Mouse (Mus musculus) ovary, postnatal 14 days (tissue): ENCODE data around the gene Zfp819.
A peak's percentile ranks its signal among the peaks of the same experiment; 100 is the strongest.

Experiments
- DNase-seq: peaks from one replicate; pipeline ENCODE4 v3.0.0; 2022; ENCODE audit warnings: low spot score

Zfp819 gene

DNA sequence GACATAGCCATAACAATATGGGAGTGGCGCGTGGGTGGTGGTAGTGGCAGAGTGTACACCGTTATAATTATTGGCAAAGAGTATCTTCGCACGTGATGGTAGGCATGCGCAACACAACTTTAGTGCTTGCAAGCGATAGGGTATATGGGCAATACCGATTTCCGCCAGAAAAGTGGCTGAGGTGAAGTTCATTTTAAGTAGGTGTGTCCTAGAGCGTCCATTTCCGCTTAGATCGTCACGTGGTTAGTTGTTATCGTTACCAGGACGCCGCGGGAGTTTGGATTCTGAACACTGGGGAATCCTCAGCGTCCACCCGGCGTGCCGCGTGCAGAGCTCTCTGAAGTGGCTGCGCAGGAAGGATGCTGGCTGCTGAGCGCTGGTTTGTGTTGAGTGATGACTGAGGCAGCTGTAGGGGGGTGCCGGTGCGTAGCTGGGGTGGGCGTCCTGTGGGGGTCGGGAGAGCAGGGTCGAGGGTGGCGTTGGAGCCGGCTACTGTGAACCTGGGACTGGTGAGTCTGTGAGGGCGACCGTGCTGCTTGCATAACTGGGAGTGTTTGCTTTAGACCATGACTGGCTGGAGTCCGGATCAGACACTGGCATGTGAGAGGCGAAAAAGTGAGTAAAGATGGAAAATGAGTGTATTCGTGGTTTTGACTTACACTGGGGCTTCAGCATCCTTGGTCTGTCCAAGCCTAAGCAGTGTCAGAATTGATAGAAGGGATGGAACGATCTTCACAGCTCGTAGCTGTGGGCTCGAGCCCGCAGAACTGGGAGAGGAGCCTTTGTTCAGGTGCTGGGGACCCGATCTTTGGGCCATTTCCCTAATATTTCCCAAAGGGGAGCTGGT is at the start of gene Zfp819:
Gene Zfp819, plus strand, starts transcription at position 274 of the 847 bp plus-strand sequence.
- peak; percentile 42 for DNase-seq

DNA sequence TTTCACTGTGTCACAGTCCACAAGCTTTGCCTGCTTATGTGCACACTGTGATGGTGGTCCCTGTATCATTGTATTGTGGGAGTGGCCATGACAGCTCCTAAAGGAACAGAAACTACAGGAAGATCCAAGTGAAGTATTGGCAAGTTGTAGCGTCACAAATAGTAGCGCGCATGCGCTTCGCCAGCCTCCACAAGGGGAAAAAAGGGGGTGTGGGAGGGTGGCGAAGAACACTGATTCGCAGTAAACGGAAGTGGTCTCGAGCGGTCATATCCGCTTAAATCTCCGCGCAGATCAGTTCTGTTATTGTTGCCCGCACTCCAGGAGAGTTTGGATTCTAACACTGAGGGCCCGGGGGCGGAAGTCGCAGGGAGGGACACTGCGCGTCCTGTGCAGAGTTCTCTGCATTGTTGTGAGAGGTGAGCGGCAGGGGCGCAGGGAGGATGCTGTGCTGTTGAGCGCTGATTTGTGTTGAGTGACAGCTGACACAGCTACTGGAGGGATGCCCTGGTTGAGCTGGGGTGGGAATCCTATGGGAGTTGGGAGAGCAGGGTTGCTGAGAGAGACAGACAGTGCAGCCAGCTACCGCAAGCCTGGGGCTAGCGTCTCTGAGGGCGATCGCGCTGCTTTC is 44.8 kb upstream of the Zfp819 start, which contains the start of gene Zfp658:
Gene Zfp658, plus strand, starts transcription at position 251 of the 628 bp plus-strand sequence.
- DNase-seq: peak; percentile 70

DNA sequence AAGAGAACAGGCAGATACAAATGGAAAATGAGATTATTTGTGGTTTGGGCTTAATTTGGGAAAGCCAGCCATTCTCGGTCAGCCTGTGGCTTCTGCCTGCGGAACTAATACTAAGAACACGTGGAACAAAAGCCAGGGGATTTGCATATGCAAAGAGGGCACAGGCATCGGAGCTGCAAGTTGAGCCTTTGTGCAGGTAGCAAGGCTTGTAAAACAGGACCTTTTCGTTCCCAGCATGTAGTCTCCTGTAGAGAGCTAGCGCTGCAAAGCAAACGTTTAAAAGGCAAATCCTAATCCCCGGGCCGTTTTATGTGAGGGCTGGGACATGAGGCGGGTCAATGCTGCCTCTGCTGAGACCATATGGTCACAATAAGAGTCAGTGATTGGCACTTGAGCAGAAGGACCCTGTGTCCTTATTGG is 44.3 kb upstream of the Zfp819 start:
- peak; percentile 4 for DNase-seq

DNA sequence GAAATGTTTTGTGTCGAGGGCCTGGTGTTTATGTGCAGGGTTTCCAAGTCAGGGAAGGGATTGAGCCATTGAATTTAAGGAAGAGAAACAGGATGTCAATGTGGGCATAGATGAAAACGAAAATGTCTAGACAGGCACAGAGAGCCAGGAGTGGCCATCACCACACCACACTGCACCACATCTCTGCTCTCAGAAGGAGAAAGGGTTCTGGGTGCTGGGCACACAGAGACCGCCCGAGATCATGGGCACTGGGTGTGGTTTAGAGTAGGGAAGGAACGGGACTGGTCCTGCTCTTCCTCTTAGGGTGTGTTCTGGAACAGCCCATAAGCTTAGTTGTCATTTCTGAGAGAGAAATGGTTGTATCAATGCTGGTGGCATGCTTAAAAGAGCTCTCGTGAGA is 43.7 kb upstream of the Zfp819 start:
- DNase-seq: no peak

DNA sequence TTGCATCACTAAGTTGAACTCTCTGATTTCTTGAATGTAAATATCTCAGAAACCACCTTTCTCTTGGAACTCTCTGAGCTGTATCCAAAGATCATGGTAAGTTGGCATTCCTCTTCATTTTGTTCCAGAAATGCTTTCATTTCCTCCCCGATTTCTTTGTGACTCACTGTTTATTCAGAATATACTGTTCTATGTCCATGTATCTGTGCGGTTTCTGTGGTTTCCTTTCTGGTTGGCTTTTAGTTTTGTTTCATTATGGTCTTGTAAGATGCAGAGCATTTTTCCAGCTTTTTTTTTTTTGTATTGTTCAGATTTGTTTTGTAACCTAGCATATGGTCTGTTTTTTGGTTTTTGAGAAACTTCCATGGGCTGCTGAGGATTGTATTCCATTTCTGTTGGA is 35.8 kb upstream of the Zfp819 start:
- DNase-seq: no peak

DNA sequence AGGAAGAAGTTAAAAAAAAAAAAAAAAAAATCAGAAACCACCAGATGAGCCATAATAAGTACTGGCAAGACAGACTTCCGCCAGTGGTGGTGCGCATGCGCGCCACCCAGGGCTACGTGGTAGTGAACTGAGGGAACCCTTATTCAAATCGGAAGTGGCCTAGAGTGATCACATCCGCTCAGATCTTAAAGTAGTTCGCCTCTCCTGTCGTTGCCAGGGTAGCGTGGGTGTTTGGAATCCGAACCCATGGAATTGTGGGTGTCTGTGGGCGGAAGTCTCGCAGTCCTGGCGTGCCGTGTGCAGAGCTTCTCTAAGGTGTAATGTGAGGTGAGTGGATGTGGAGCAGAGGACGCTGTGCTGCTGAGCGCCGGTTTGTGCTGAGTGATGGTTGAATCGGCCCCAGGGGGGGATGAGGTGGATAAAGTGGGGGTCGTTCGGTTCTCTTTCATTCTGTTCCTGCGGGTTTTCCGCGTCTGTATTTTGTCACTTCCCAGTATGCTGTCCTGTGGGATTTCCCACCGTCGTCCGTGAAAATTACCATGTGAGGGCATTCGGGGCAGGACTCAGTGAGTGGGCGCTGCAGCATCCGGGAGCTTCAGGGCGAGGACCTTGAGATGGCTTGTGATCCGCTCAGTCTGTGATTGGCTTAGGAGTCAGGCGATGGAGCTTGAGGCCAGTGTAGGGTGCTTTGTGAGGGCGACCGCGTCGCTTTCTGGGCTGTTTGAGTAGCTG is 27.4 kb upstream of the Zfp819 start, which contains the start of gene Zfp719:
Gene Zfp719, plus strand, starts transcription at position 171 of the 732 bp plus-strand sequence.
- DNase-seq: peak; percentile 74

DNA sequence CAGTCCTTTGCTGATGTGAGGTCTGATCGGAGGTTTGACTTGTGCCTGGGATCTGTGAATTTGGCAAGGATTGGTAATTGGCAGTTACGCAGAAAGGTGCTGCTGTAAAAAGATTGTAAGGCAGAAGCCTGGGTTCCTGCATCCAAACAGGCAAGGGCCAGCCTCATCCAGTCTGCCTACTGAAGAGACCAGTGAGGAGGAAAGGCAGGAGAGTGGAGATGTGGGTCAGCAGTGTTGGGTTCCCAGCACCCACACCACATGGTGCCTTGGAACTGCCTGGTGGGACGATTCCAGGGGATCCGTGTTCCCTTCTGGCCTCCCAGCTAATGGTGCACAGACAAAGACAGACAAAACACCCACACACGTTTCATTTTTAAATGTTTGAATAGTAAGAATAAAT is 26.4 kb upstream of the Zfp819 start:
- no peak for DNase-seq

DNA sequence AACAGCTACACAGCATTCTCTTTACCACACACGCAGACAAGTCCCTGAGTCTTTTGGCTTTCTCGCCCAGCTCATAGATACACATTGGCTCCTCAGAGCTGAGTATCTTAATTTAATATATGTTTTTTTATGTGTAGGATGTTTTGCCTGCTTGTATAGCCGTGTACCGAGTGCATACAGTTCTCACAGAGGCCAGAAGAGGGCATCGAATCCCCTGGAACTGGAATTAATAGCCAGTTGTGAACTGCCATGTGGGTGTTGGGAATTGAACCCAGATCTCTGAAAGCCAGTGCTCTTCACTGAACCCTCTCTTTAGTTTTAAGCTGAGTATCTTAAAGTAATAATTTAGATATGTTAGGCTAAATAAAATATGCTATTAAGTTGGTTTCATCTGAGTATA is 22.2 kb upstream of the Zfp819 start:
- no peak for DNase-seq

DNA sequence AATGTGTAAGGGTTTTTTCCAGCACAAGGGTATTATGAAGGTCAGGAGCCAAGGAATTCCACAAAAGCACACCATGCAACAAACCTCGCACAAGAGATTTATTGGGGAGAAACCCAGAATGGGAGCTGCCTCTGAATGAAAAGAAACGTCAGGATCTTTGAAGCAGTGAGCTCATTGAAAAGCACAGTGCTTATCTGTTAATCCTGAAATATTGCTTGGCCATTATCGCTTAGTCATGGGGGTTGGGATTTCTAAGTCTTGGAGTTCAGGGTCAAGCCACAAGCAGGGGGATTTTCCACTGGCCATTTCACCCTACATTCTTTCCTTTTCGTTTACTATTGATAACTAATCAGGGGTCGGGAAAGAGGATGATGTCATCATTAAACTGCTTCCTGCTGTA is 5.1 kb upstream of the Zfp819 start:
- DNase-seq: no peak

DNA sequence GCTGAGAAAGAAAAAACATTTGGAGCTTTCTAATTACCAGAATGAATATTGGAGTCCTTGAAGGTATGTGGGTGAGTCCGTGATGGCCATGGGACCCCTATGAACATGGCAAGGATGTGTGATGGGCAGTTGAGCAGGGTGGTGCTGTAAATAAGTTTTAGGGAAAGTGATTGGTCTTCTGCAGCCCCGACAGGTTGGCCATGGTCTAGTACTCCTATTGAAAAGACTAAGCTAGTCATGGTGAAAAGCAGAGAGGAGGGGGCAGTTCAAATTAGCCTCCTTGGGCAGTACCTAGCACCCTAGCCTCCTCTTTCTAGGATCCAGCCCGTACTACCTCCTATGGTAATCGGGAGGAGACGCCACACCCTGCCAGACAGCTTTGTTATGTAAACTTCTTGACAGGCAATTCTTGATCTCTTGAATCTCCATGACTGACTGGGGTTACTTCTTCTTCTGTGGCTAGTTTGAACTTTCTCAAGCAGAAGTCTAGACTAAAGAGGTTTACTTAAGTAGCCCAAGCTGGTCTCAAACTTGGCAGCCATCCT is 846 bp downstream of the Zfp819 start:
- no peak for DNase-seq

DNA sequence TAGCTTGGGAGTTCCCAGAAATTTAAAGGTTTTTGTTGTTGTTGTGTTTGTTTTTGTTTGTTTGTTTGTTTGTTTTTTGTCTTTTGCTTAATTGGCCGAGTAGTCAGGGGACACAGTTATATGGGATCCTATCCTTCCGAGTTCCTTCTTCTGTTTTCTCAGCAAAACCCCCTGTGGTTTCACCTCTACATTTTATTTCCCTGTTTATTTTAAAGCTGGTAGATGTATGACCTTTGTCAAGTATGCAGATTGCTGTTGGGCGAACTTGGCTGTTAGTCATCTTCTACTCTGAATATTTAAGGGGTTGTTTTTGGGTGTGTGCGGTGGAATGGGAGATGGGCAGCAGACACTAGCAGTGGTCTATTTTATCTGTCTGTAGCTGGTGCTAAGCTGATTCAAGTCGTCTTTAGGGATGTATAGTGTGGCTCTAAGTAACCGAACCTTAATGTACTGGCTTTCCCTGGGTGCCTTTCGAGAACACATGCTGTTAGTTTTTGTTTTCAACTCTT is 1.4 kb downstream of the Zfp819 start:
- DNase-seq: no peak

DNA sequence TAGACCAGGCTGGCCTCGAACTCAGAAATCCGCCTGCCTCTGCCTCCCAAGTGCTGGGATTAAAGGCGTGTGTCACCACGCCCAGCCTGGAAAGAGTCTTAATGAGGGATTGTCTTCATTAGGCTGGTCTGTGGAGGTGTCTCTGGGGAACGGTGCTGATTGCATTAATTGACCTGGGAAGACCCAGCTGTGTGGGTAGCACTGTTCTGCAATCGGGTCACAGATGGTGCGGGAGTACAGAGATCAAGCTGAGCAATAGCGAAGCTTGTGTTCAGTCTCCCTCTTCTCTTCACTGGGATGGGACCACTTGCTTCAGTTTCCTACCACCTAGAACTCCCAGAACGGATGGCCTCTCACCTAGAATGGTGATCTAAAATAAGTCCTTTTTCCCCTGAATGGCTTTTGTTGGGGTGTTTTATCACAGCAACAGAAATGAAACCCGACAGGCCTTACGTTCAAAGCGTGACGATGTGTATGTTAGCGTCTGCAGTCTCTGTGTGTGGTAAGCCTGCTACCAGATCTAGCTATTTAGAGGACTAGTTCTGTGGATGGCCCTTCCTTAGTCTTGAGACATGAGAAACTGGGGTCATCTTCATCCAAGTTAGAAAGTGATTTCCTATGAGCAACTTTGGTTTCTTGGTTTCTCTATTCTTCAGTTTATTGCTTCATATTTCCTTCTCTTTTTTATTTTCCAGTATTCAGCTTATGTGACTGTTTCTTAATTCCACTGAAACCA is 7.0 kb downstream of the Zfp819 start:
- no peak for DNase-seq

DNA sequence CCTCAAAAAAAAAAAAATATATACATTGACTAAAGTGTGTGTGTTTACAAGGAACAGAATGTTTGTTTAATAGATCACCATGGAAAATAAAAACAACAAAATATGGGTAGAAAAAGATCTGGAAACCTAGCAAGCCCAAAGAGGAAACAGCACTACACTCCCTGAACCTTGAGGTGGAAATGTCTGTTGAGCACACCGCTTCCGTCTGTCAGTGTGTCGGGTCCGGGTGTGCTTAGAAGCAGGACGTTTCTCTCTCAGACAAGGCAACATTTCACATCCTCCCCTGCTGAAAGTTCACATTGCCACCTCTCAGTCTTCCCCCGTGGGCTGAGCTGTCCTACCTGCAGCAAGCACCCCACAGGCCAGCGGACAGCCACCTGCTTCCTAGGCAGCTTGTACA is 16.0 kb downstream of the Zfp819 start:
- no peak for DNase-seq

DNA sequence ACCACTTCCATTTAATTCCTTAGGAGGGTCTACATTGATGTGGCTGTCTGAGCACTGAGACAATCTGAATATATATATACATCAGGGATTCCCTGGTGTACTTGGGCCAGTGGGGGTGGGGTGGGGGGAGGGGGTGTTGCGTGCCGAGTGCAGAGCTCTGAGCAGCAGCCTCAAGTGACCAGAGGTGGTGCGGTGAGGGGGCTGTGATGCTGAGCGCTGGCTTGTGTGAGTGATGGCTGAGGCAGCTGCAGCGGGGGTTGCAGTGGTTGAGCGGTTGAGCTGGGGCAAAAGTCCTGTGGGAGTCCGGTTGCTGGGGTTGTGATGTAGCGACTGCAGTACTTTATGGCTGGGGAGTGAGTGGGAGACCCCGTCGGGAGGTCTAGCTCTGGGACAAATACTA is 16.9 kb downstream of the Zfp819 start:
- DNase-seq: no peak

DNA sequence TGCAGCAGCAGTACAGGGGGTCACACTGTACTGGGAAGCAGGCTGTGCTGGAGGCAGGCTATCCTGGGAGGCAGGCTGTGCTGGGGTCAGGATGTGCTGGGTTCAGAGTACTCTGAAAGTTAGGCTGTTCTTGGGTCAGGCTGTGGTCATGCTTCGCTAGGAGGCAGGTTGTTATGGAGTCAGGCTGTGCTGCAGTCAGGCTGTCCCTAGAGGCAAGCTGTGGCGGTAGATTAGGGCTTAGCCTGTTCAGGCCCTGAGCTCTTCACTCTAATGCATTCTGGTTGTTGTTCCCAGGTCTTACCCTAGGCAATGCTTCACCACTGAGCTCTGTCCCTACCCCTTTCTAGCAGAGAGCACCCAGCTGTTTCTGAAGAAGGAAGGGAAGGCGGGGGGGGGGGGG is 18.1 kb downstream of the Zfp819 start:
- DNase-seq: no peak

DNA sequence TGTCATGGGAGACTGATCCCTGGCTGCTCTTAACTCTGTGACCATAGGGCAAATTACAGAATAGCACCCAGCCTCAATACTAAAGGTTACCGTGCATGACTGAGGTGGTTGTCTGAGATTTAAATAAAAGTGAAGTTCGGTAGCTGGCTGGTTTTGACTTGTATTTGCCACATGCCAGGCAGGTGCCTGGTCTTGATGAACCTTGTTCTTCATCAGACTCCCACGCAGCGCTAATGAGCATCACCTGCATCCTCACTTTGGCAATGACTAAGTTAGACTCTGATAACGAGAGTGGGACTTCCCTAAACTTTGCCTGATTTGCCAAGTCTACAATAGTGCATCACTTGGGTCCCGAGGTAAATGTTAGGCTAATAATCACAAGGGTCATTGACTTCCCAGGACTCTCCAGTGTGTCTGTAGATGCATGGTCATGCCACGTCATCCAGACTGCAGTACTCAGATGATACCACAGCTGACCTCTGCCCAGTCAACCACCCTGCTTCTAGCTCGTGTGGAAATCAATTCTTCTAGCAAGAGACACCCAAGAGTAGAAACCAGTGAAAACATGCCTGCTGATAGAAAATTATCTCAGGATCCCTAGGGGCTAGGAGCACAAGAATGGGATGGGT is 18.9 kb downstream of the Zfp819 start:
- no peak for DNase-seq

DNA sequence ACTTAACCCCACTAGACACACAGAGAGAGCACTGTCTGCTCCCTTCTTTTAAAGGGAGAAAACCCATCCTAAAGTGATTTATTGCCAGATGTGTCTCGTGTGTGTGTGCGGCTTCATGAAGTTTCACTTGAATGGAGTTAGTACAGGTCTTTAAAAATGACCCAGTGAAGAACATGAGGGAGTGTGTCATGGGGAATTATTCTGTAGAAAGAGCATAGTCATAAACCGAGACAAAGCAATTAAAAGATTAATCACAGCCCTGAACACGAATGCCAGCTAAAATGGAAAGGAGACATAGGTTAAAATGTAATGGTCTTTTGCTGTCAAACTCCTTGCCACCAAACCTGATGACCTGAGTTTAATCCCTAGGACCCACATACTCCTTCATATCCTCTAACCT is 27.0 kb downstream of the Zfp819 start:
- DNase-seq: no peak

DNA sequence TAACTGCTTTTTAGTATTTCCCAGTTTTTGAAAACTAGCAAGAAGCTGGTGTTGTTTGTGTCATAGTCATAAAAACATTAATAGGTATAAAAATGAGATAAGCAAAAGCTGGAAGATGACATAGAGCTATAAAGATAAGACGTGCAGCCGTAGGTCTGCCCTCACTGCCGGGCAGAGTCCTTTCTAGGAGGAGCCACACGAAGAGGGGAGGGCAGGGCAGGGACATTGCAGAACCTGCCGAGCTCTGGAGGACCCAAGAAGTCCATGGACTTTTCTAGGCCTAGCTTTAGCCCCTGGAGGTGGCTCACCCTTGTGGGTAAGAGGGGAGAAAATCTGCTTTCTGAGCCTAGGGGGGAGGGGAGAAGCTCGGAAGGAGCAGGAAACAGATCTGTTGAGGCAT is 27.5 kb downstream of the Zfp819 start, which contains the start of gene Ceacam18:
Gene Ceacam18, plus strand, starts transcription at position 208 of the 400 bp plus-strand sequence.
- DNase-seq: no peak

DNA sequence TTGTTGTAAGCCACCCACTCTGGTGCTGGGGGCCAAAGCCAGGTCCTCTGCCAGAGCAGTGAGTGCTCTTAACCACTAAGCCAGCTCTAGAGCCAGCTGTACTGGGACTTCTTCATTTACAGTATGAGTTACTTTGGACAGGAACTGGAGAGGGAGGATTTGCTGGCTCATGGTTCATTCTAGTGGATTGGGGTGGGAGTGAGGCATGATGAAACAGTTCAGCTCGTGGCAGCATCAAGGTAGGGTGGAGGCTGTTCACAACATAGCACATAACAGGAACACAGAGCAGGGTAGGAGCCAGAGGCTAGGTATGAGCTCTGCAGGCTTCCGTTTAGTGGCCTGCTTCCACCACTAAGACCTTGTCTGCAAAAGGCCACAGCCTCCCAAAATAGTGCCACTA is 29.2 kb downstream of the Zfp819 start:
- DNase-seq: no peak

DNA sequence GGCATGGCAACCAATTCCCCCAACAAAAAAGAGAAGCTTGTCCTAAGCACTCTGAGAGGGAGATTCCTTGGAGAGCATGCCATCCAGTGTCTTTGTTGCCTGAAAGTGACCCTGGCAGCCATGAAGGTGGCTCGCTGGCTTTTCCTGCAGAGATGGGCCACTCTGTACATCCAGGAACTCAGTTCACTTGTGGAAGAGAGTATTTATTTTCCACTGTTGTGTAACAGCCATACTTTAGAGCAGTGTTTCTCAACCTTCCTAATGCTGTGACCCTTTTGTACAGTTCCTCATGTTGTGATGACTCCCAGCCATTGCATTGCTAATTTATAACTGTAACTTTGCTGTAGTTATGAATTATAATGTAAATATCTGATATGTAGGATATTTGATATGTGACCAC is 30.1 kb downstream of the Zfp819 start:
- DNase-seq: no peak

DNA sequence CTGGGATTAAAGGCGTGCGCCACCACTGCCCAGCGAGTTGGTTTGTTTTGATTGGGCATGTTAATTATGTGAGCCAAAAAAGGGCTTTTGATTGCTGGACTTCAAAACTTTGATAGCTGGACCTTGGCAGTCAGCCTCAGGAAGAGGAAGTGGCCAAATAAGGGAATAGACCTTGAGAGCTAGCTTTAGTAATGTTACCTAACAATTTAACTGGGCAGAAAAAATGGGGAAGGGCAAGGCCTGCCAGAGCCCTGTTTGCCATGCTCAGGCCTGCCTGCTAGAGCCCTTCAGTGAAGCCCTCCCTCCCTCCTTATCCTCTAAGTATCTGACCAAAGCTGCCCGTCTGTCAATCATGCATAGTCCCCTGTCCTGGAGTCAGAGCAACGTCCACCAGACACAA is 35.6 kb downstream of the Zfp819 start:
- DNase-seq: no peak
